Mouse (Mus musculus): ENCODE results near the gene Ddost.

- TF ChIP-seq CTCF (IDR thresholded peaks at IDR 0.05; ENCODE audit: low read depth) (peak; percentile 52), EP300 (IDR thresholded peaks at IDR 0.05; ENCODE audit: low read depth) (no peak)
These were observed 31.1 kb downstream of the Ddost start for GRCm38 (mm10) chr4:138335648-138336047.

Measured in liver, postnatal 0 days (tissue).